Mouse (Mus musculus): ENCODE measurements around the gene Mkrn2os.

DNA sequence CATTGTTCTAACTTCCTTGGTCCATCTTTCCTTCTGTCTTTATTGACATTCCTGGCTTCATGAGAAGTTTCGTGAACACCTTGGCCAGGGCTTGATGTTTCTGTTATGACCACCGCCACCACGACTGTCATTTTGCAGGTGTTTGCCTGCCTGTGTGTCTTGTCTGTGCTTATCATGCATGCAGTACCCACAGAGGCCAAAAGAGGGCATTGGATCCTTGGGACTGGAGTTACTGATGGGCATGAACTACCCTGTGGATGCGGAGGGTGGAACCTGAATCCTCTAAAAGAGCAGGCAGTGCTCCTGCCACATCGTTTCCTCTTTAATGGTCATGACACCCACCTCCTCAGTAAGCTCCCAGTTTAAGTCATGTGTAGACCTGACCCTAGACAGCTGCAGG, 46.1 kb downstream of the Mkrn2os start:
- TF ChIP-seq POLR2A (IDR thresholded peaks at IDR 0.05; ENCODE audit: extremely low read depth, insufficient read depth, low read length) (no peak), CTCF (IDR thresholded peaks at IDR 0.05; ENCODE audit: extremely low read depth, insufficient read depth, low read length) (peak; percentile 40; the same call in 1 of the 2 replicates)
